Mouse (Mus musculus) liver, embryonic 14.5 days (tissue): ENCODE data around the gene Adgrl1.
A peak's percentile ranks its signal among the peaks of the same experiment; 100 is the strongest.

Source experiments
- CTCF ChIP-seq: IDR thresholded peaks from 2 replicates; pipeline ENCODE4 v1.5.1; 2016; ENCODE audit warnings: antibody characterized with exemption, low read depth, control low read depth
- EP300 ChIP-seq: IDR thresholded peaks from 2 replicates; pipeline ENCODE4 v1.6.1; 2016; ENCODE audit warnings: antibody characterized with exemption, low read depth

- TF ChIP-seq CTCF (peak; percentile 89), EP300 (no peak)
Measured at GRCm38 (mm10) chr8:83895894-83896293, 4.0 kb upstream of the Adgrl1 start.
